Mouse (Mus musculus): ENCODE data around the gene Tbc1d9.

Tbc1d9 gene

GRCm38 (mm10) chr8:83178228-83178742, 13.1 kb downstream of the Tbc1d9 start:
- DNase-seq (ENCODE audit: low spot score) = no peak

DNA sequence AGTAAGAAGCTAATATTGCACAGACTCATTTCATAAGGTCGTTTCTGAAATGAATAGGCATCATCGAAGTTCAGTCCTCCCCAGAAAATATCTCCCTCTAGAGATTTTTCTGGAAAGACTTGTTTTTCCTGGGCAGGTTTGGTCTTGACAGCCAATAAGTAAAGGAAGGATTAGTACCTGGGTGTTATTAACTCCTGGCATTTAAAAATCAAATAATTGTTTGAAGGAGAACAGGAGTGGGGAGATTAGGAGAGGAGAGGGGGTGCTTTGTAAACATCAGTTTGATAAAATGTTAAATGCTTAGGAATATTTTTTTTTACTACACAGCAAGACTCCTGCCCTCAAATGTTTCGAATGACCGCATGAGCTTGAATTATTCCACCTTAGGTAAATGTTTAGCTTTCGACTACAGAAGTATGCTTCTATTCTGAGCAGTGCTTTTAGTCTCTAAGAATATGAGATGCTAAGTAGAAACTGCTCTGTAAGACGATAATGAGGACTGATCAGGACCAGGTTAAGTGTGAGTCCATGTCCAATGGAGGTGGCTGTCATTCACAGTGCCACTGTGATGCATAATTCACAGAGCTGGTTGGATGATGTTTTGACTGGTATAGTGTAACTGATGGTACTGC, 16.8 kb downstream of the Tbc1d9 start:
- DNase-seq (ENCODE audit: low spot score) = no peak

GRCm38 (mm10) chr8:83182784-83183183, 17.6 kb downstream of the Tbc1d9 start:
- DNase-seq (ENCODE audit: low spot score) = no peak

DNA sequence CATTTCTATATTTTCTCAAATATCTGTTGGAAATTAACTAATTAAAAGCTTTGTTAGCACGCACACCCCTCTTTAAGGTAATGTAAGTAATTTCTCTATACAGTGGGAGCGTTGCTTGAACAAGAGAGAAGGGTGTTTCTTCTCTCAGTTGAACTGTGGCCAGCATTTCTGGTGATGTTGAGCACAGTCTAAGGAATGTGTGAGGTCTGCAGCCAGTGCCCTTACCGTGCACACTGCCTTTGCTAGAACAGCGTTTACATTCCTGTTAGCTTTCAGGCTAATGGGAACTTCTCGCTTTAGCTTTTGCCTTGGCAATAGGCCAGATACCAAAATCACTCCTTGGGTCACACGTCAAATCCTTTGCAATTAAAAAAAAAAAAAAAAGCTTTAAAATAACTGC, 21.2 kb downstream of the Tbc1d9 start:
- peak; percentile 18 for DNase-seq (ENCODE audit: low spot score)

DNA sequence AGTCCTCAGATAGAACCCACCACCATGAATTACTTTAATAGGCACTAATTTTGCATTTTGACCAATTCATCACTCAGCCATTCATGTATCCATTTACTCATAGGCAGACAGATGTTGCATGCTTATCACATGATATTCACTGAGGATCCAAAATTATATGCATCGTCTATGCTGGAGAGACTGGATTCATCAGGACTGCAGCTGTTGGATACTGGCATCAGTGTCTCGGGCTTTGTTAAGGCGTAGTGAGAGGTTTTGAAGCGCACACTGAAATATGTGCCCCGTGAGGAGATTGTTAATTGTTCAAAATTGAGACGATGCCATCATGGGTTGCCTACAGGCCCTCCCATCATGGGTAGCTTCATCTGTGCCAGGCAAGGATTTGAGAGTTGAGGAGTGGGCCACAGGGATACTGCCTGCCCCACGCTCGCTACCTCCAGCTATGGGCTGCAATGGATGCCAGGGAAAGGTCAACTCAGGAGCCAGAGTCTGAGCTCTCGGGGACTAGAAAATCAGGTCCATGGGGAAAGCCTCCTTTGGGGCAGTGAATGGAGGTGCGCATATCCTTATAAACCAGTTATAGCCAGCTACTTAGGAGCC, 22.3 kb downstream of the Tbc1d9 start:
- DNase-seq (ENCODE audit: low spot score) = no peak

DNA sequence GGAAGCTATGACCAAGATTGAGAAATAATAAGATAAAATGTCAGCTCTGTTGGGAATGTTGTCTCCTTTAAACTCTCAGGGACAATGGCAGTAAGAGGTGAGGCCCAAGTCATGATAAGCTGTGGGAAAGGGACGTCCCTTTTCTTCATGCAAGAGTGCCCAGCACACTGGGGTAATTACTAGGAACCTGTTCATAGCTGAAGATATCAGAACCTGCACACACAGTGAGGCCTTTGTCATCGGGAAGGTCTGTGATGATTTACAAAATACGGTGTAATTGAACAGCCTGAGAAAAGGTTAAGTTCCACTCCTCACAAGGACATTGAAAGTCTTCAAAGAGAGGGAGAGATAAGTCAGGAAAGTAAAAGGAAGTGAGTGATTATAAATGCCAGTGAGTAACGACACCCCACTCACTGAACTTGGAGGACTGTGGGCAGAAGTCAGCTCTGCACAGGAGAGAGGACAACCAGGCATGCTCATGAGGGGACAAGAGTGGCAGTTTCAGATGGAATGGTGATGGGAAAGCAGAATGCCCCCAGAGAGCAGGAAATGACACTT, 24.5 kb downstream of the Tbc1d9 start:
- no peak for DNase-seq (ENCODE audit: low spot score)

DNA sequence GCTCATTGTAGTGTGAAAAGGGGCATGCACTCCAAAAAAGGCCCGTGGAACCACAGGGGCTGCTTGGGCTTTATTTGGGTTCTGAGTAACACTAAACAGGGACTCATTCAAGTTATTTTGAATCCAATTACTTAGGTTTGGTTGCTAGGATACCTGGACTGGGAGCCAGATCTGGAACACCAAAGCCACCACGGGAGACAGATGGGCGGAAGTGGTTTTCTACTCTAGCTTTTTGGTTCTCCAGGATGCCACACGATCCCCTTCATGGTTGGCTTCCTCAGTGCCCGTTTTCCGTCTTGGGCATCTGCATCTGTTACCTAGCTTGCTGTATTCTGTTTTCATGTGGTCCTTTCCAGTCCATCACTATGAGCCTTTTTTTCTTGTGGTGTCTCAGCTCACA, 30.9 kb downstream of the Tbc1d9 start:
- no peak for DNase-seq (ENCODE audit: low spot score)

DNA sequence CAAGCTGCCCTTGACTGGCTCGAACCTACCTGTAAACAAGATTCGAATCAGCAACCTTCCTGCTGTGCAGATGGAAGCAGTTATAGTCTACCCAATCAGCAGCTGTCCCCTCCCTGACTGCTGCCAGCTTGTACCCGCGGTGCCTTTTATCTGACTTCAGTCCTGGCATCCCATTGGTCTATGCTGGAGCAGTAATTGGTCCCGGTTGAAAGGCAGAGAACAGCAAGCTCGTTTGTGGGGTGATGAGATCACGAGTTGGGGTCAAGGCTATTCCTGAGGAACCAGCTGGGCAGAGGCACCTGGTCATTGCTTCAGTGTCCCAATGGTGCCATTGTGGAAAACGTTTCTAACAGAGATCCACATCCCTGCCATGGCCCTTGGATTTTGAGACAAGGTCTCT, 34.6 kb downstream of the Tbc1d9 start:
- no peak for DNase-seq (ENCODE audit: low spot score)

GRCm38 (mm10) chr8:83200191-83201177, 35.3 kb downstream of the Tbc1d9 start:
- DNase-seq (ENCODE audit: low spot score) = no peak

DNA sequence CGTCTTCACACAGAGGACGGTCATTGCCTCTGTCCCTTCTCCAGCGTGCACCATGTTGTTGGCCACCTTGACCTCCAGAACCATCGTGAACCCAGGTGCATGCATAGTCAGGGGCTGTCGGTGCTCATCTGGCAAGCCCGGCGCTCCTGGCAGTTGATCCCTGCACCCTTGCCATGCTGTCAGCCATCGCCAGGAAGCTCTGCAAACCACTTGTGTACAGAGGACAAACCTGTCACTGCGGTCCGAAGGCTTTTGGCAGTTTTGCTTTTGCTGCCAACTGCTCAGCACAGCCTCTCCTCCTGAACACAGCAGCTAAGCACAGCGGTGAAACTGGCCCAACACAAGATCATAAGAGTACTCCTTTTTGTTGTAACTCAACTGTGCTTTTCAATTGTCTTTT, 37.8 kb downstream of the Tbc1d9 start:
- DNase-seq (ENCODE audit: low spot score) = no peak

DNA sequence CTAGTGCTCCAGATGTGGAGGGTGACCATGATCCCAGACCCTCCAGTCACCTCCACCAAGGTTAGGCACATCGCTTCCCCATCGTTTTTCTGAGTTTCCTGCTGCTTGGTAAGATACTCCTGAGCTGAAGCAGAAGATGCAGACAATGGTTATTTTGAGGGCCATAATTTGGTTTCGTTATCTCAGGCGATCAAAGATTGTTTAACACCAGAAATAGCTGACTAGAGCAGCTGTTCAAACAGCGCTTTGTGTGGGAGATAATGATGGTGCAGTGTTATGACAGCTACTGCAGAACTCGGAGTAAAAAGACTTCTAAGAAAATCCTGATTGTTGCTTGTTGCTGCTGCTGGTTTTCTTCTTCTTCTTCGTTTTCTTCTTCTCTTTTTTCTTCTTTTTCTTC, 40.8 kb downstream of the Tbc1d9 start:
- no peak for DNase-seq (ENCODE audit: low spot score)

- no peak for DNase-seq (ENCODE audit: low spot score)
Measured at GRCm38 (mm10) chr8:83209581-83209980, 44.4 kb downstream of the Tbc1d9 start.

DNA sequence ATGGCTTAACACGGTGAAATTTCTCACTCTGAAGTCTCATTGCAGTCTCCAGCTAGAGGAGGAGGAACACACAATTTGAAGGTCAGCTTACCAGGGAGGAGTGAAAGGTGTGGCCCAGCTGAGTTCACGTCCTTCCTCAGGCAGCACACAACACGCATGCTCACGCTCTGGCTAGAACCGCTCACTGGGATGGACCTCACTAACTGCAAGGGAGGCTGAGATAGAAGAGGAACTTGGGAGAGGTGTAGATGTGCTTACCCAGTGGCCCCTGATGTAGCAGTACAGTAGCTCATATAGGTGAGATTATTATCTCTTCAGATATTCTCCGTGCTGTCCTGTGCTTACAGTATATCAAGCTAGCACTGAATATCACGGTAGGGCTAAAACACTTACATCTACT, 45.5 kb downstream of the Tbc1d9 start:
- DNase-seq (ENCODE audit: low spot score) = no peak

GRCm38 (mm10) chr8:83215065-83215464, 49.9 kb downstream of the Tbc1d9 start:
- DNase-seq (ENCODE audit: low spot score) = no peak

DNA sequence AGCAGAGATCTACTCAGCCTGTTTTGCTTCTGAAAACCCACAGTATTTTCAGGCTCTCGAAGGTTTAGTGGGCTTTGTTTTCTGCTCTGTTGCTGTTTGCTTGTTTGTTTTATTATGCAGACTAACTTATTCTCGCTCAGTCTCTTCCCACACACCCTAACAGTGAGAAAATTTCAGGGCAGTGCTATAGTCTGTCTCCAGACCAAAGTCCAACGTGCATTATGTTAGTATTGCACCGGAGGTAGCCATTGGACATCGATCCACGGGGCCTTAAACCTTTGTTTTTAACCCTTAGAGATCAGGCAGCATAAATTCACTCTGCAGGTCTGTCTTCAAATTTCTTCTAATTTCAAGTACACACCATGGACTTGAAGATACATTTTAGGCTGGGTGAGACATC, 51.4 kb downstream of the Tbc1d9 start:
- no peak for DNase-seq (ENCODE audit: low spot score)

- no peak for DNase-seq (ENCODE audit: low spot score)
Measured at GRCm38 (mm10) chr8:83217196-83217595, 52.0 kb downstream of the Tbc1d9 start.

- no peak for DNase-seq (ENCODE audit: low spot score)
Measured at GRCm38 (mm10) chr8:83217891-83218290, 52.7 kb downstream of the Tbc1d9 start.

- no peak for DNase-seq (ENCODE audit: low spot score)
Measured at GRCm38 (mm10) chr8:83219392-83219791, 54.2 kb downstream of the Tbc1d9 start.

GRCm38 (mm10) chr8:83220746-83221145, 55.6 kb downstream of the Tbc1d9 start:
- no peak for DNase-seq (ENCODE audit: low spot score)

DNA sequence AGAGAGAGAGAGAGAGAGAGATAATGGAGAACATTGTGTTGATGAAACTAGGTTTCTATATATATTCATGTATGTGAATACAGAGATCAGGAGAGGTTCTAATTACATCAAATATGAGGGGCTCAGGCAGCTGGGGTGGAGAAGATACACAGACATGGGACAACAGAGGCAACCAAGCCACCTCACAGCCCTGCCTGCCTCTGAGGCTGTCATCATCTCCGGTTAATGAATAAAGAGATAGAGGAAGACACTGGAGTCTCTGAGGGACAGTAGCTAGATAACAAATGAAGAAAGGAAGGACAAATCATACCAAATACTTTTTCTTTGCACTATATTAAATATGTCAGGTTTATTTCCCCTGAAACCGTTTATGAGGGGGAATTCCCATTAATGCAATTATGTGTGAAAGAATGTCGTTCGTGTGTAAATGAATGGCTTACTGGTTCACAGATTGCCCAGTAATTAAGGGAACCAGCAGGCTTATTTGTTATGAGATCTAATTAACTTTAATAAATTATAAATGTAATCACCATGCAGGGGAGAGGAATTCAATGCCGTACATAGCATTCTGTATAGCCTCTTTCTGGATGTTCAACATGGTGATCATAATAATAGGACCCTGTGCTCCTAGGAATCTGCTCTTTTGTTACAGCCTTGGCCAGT, 59.7 kb downstream of the Tbc1d9 start:
- no peak for DNase-seq (ENCODE audit: low spot score)

DNA sequence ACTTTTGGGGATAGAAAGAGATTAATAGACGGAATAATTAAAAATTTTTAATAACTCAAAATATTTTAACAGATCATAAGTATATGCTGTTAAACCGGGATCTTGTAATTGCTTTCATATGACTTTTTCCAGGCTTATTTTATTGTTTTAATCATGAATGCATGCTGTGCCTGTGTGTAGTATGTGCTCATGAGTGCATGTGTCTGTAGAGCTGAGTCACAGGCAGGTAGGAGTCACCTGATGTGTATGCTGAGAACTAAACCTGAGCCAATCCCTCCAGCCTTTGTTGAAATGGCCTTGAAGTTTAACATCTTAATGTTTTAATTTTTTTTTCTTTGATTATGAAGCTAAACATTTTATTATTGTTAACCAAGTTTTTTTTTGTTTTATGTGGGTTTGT, 60.4 kb downstream of the Tbc1d9 start:
- DNase-seq (ENCODE audit: low spot score) = no peak

- DNase-seq (ENCODE audit: low spot score) = peak; percentile 38
Measured at GRCm38 (mm10) chr8:83227336-83227735, 62.2 kb downstream of the Tbc1d9 start.

All from lung, postnatal 25 days (tissue).